Mouse (Mus musculus): ENCODE data around the gene Tescl. TPM values are rescaled to one million over a fixed set of nuclear protein-coding genes. Genes with fewer than 3 reads are reported as not detected.

Tescl gene
- polyA plus RNA-seq, 1 experiment from 2014 or later: 0.29 TPM

DNA sequence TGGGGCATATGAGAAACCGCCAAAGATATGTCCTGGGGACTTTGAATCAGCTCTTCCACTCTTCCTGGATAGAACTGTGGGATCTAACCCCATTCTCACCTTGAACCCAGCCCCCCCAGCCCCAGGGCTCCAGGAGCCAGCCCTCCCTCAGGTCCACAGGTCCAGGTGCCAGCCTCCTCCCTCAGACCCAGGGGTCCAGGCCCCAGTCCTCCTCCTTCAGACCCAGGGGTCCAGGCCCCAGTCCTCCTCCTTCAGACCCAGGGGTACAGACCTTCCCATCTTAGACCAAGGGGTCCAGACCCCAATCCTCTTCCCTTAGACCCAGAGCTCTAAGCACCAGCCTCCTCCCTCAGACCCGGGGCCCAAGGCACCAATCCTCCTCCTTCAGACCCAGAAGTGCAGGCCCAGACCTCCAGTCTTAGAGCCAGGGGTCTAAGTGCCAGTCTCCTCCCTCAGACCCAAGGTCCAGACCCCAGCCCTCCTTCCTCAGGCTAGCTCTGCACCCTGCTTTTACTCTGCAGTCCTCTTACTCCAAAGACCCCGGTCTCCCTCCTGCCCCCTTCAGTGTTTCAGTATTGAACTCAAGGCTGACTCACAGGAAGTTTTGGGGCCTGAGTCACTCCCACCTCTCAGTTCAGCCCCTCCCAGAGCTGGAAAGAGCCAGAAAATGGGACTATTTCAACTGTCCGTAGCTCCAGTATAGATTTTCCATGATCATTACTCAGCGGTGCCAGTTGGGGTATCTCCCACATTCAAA, 31.7 kb upstream of the Tescl start:
- Histone ChIP-seq H3K4me2 (ENCODE audit: low read length) (no peak overlapping the region), H3K4me1 (ENCODE audit: control insufficient read depth, insufficient read depth, low read length) (no peaks in the 10 kb centered on the region), H3K9me3 (replicated peaks; ENCODE audit: control insufficient read depth, low read length, poor library complexity, severe bottlenecking) (no peaks in the 10 kb centered on the region), H3K27me3 (ENCODE audit: control insufficient read depth, insufficient read depth, low read depth, low read length) (no peaks in the 10 kb centered on the region), H3K36me3 (ENCODE audit: control insufficient read depth, insufficient read depth, low read length) (no peaks in the 10 kb centered on the region), H3K9ac (ENCODE audit: low read depth, low read length) (peak overlapping the region; percentile 33; the same call in 1 of the 2 replicates), H3K4me3 (ENCODE audit: low read depth, low read length) (no peak overlapping the region), H3K27ac (ENCODE audit: low read length) (no peak overlapping the region)
- peak; percentile 39 for ATAC-seq
- WGBS: 75% methylated on average over 5 of the region's 5 CpGs

DNA sequence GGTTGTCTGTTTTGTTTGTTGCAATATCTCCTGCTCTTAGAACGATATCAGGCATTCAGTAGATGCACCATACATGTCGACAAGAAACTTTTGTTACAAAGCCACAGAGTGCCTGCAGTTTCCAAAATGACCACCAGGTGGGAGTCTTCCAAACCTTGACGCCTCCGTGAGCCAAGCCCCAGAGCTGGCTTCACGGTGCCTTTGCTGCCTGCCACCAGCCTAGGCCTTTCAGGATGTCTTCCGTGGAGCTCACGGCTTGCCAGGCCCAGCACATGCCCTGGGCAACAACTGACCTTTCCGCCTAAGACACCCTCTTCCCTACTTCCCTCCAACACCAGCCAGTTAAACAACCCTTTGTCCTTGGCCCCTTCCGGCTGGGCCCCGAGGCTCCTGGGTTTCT, 31.1 kb upstream of the Tescl start:
- Histone ChIP-seq H3K27ac (ENCODE audit: low read length) (no peak overlapping the region), H3K4me1 (ENCODE audit: control insufficient read depth, insufficient read depth, low read length) (no peaks in the 10 kb centered on the region), H3K9me3 (replicated peaks; ENCODE audit: control insufficient read depth, low read length, poor library complexity, severe bottlenecking) (no peaks in the 10 kb centered on the region), H3K9ac (ENCODE audit: low read depth, low read length) (peak overlapping the region; percentile 33; the same call in 1 of the 2 replicates), H3K4me2 (ENCODE audit: low read length) (no peak overlapping the region), H3K36me3 (ENCODE audit: control insufficient read depth, insufficient read depth, low read length) (no peaks in the 10 kb centered on the region), H3K27me3 (ENCODE audit: control insufficient read depth, insufficient read depth, low read depth, low read length) (no peaks in the 10 kb centered on the region), H3K4me3 (ENCODE audit: low read depth, low read length) (no peak overlapping the region)
- ATAC-seq: peak; percentile 82
- WGBS: 25% methylated on average over 10 of the region's 10 CpGs

DNA sequence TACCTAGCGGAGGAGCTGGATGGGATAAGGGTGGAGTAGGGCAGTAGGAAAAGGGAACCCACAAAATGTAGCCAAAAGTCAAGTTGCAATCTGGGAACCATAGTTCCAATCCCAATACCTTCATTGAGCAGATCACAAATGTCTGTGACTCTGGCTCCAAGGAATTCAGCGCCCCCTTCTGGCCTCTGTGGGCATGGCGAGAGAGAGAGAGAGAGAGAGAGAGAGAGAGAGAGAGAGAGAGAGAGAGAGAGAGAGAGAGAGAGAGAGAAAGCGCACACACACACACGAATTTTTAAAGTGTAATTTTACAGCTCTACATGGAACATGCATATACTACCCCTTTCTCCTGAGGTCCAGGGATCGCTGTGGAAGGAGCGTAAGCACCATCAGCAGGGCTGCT, 29.5 kb upstream of the Tescl start:
- H3K36me3 ChIP-seq (ENCODE audit: control insufficient read depth, insufficient read depth, low read length): no peaks in the 10 kb centered on the region
- no peak for ATAC-seq
- WGBS: 20% methylated on average over 6 of the region's 7 CpGs
- H3K4me2 ChIP-seq (ENCODE audit: low read length): no peak overlapping the region
- no peak overlapping the region for H3K27ac ChIP-seq (ENCODE audit: low read length)
- H3K4me1 ChIP-seq (ENCODE audit: control insufficient read depth, insufficient read depth, low read length): no peaks in the 10 kb centered on the region
- no peak overlapping the region for H3K4me3 ChIP-seq (ENCODE audit: low read depth, low read length)
- H3K9me3 ChIP-seq (replicated peaks; ENCODE audit: control insufficient read depth, low read length, poor library complexity, severe bottlenecking): no peaks in the 10 kb centered on the region
- H3K27me3 ChIP-seq (ENCODE audit: control insufficient read depth, insufficient read depth, low read depth, low read length): no peaks in the 10 kb centered on the region
- no peak overlapping the region for H3K9ac ChIP-seq (ENCODE audit: low read depth, low read length)

DNA sequence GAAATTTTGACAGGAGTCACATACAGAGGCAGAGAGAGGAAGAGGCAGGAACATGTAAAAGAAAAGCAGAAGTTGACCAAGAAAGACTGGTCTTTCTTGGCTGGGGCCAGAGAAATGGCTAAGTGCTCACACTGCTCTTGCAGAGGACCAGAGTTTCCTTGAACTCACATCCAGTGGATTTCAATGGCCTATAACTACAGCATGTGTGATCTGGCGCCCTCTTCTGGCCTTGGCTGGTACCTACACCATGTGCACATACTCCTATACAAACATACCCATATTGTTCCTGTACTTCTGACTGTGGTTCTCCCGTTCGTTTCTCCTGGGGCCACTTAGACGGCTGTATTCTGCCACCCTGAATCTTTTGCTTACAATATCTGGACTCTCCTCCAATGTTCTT, 27.3 kb upstream of the Tescl start:
- 67% methylated on average over 4 of the region's 4 CpGs for WGBS
- Histone ChIP-seq H3K36me3 (ENCODE audit: control insufficient read depth, insufficient read depth, low read length) (no peaks in the 10 kb centered on the region), H3K4me2 (ENCODE audit: low read length) (no peak overlapping the region), H3K4me3 (ENCODE audit: low read depth, low read length) (no peak overlapping the region), H3K9me3 (replicated peaks; ENCODE audit: control insufficient read depth, low read length, poor library complexity, severe bottlenecking) (no peaks in the 10 kb centered on the region), H3K27ac (ENCODE audit: low read length) (no peak overlapping the region), H3K4me1 (ENCODE audit: control insufficient read depth, insufficient read depth, low read length) (no peaks in the 10 kb centered on the region), H3K9ac (ENCODE audit: low read depth, low read length) (no peak overlapping the region), H3K27me3 (ENCODE audit: control insufficient read depth, insufficient read depth, low read depth, low read length) (no peaks in the 10 kb centered on the region)
- ATAC-seq: no peak

DNA sequence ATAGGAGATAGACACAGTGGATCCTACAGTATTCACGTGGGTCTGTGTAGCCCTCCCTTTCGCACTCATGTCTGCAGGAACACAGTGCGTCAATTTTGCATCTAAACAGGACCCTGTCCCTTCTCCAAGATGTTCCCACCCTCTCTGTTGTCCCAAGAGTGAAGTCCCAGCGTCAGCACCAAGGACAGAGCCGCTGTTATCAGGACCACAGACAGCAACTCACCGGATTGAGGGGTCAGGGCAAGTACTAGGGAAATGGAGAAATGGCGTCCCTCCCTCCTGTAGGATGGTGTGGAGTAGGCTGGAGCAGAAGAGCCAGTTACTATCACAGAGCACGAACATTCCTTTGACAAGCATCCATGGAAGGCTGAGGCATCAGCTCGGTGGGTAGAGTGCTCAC, 25.5 kb upstream of the Tescl start:
- no peak for ATAC-seq
- H3K4me1 ChIP-seq (ENCODE audit: control insufficient read depth, insufficient read depth, low read length): no peaks in the 10 kb centered on the region
- 30% methylated on average over 9 of the region's 9 CpGs for whole genome bisulfite sequencing
- H3K9me3 ChIP-seq (replicated peaks; ENCODE audit: control insufficient read depth, low read length, poor library complexity, severe bottlenecking): no peaks in the 10 kb centered on the region
- no peak overlapping the region for H3K9ac ChIP-seq (ENCODE audit: low read depth, low read length)
- H3K4me3 ChIP-seq (ENCODE audit: low read depth, low read length): no peak overlapping the region
- no peak overlapping the region for H3K27ac ChIP-seq (ENCODE audit: low read length)
- H3K4me2 ChIP-seq (ENCODE audit: low read length): no peak overlapping the region
- no peaks in the 10 kb centered on the region for H3K27me3 ChIP-seq (ENCODE audit: control insufficient read depth, insufficient read depth, low read depth, low read length)
- no peaks in the 10 kb centered on the region for H3K36me3 ChIP-seq (ENCODE audit: control insufficient read depth, insufficient read depth, low read length)

DNA sequence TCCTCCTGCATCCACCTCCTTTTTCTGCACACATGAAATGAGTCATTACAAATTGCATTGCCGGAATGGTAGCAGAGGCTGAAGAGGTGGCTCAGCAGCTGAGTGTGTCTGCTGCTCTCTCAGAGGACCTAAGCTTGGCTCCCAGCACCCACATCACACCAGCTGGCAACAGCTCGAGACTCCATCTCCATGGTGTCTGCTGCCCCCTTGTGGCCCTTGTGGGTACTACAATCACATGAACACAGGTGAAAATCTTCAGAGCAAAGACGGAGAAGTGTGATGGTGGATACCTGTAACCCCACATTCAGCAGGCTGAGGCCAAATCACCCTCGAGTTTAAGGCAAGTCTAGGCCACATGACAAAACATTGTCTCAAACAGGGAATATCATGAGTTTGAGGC, 24.2 kb upstream of the Tescl start:
- Histone ChIP-seq H3K4me2 (ENCODE audit: low read length) (no peak overlapping the region), H3K4me1 (ENCODE audit: control insufficient read depth, insufficient read depth, low read length) (no peaks in the 10 kb centered on the region), H3K27ac (ENCODE audit: low read length) (no peak overlapping the region), H3K4me3 (ENCODE audit: low read depth, low read length) (no peak overlapping the region), H3K36me3 (ENCODE audit: control insufficient read depth, insufficient read depth, low read length) (no peaks in the 10 kb centered on the region), H3K9ac (ENCODE audit: low read depth, low read length) (no peak overlapping the region), H3K9me3 (replicated peaks; ENCODE audit: control insufficient read depth, low read length, poor library complexity, severe bottlenecking) (no peaks in the 10 kb centered on the region), H3K27me3 (ENCODE audit: control insufficient read depth, insufficient read depth, low read depth, low read length) (no peaks in the 10 kb centered on the region; the same call in 1 of the 2 replicates)
- WGBS: 47% methylated on average over 4 of the region's 4 CpGs
- no peak for ATAC-seq

DNA sequence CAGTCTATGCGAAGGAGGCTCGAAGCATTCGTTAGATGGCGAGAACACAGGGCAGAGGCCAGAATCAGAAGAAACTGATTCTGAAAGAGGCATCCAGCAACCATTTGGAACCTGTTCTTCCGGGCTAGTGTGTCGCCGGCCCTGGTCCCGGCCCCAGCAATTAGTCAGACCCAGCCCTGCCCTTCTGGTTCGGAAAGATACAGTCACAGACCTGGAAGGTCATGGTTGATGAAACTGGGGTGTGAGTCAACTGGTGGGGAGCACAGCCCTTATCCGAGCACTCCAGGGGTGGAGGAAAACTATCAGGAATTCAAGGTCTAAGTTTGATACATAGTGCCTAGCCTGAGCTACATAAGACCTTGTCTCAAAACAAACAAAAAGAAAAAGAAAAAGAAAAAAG, 22.3 kb upstream of the Tescl start:
- Histone ChIP-seq H3K27me3 (ENCODE audit: control insufficient read depth, insufficient read depth, low read depth, low read length) (no peaks in the 10 kb centered on the region; the same call in 1 of the 2 replicates), H3K9ac (ENCODE audit: low read depth, low read length) (no peak overlapping the region), H3K4me2 (ENCODE audit: low read length) (no peak overlapping the region), H3K4me1 (ENCODE audit: control insufficient read depth, insufficient read depth, low read length) (no peaks in the 10 kb centered on the region), H3K36me3 (ENCODE audit: control insufficient read depth, insufficient read depth, low read length) (no peaks in the 10 kb centered on the region), H3K4me3 (ENCODE audit: low read depth, low read length) (no peak overlapping the region), H3K27ac (ENCODE audit: low read length) (no peak overlapping the region), H3K9me3 (replicated peaks; ENCODE audit: control insufficient read depth, low read length, poor library complexity, severe bottlenecking) (no peaks in the 10 kb centered on the region)
- ATAC-seq: no peak
- 82% methylated on average over 10 of the region's 10 CpGs for WGBS

DNA sequence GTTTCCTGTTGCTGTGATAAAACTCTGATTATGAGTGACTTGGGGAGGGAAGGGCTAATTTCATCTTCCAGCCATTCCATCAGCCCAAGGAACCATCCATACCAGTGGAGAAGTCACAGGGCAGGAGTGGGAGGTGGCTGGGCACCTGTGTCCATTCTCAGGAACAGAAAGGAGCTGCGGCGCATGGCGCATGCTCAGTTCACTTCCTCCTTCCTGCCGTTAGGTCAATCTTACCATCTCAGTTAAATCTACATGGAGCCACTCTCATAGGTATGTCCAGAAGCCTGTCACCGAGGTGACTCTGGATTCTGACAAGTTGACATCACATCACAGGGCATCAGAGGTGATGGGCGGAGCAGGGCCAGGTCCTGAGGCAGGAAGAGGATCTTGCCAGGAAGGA, 21.9 kb upstream of the Tescl start:
- 90% methylated on average over 6 of the region's 6 CpGs for WGBS
- ATAC-seq: no peak
- Histone ChIP-seq H3K4me3 (ENCODE audit: low read depth, low read length) (no peak overlapping the region), H3K27ac (ENCODE audit: low read length) (no peak overlapping the region), H3K4me1 (ENCODE audit: control insufficient read depth, insufficient read depth, low read length) (no peaks in the 10 kb centered on the region), H3K9ac (ENCODE audit: low read depth, low read length) (no peak overlapping the region), H3K27me3 (ENCODE audit: control insufficient read depth, insufficient read depth, low read depth, low read length) (no peaks in the 10 kb centered on the region; the same call in 1 of the 2 replicates), H3K36me3 (ENCODE audit: control insufficient read depth, insufficient read depth, low read length) (no peaks in the 10 kb centered on the region), H3K9me3 (replicated peaks; ENCODE audit: control insufficient read depth, low read length, poor library complexity, severe bottlenecking) (no peaks in the 10 kb centered on the region), H3K4me2 (ENCODE audit: low read length) (no peak overlapping the region)

DNA sequence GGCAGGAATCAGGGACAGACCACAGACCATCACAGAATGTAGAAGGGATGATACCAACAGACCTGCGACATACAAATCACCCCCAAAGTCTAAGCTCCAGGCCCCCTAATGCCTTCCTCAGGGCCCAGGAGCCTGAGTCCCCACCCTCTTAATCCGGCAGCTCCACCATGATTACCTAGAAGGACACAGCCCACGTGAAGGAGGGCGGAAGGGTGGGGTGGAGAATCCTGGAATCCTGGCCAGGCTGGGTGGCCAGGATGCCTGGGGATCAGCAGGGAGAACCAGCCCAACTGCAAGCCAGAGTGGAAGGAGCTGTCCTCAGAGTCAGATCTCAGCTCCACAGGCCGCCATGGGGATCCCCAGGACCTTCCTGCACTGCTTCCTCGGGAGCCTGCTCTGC, 15.2 kb upstream of the Tescl start, which contains the start of gene Lypd5:
Gene Lypd5 (plus strand): TSS at position 301 of the 400 bp plus-strand sequence.
- H3K9me3 ChIP-seq (replicated peaks; ENCODE audit: control insufficient read depth, low read length, poor library complexity, severe bottlenecking): no peaks in the 10 kb centered on the region
- no peak within 1 kb of the TSS for H3K4me3 ChIP-seq (ENCODE audit: low read depth, low read length)
- ATAC-seq: no peak
- H3K4me1 ChIP-seq (ENCODE audit: control insufficient read depth, insufficient read depth, low read length): no peaks in the 10 kb centered on the region
- H3K9ac ChIP-seq (ENCODE audit: low read depth, low read length): no peak within 1 kb of the TSS
- no peak within 1 kb of the TSS for H3K4me2 ChIP-seq (ENCODE audit: low read length)
- H3K27me3 ChIP-seq (ENCODE audit: control insufficient read depth, insufficient read depth, low read depth, low read length): no peaks in the 10 kb centered on the region; the same call in 1 of the 2 replicates
- WGBS: 44% methylated on average over 6 of the region's 6 CpGs
- H3K27ac ChIP-seq (ENCODE audit: low read length): no peak within 1 kb of the TSS
- H3K36me3 ChIP-seq (ENCODE audit: control insufficient read depth, insufficient read depth, low read length): no peaks in the 10 kb centered on the region
